Mouse (Mus musculus): ENCODE measurements around the gene D430019H16Rik.

D430019H16Rik gene

DNA sequence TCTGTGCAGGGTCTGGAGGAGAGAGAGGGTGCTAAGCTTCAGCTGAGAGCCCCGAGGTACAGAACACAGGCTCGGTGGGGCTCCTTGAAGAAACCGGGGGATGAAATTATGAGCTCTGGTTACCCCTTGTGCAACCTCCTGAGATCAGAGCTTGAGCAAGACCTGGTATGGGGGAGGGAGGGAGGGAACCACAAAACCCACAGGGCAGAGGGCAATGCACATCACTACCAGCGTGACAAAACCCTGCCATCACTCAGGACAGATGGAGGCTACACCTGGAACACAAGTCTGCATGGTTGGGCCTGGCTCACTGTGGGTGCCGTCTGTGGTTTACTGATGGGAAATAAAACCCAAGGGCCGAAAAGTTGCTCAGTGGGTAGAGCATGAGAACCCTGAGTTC lies 37.1 kb downstream of the D430019H16Rik start:
- DNase-seq, result no peak

DNA sequence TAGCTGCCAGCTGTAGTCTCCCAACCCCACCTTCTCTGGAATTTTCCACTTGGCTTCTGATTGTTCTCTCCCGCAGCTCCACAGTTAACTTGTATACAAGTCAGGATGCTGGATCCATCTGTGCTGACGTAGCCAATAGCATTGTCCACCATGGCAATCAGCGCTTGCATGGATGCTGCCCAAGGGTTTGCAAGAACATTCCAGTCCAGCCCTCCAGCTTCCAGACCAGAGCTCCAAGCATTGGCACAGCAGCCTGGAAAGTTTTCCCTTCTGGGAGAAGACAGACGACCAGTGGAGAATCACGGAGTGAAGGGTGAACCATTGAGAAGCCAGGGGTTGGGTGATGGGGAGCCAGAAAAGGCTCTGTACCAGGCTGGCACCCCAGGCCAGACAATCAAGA lies 41.1 kb downstream of the D430019H16Rik start:
- no peak for DNase-seq

- peak; percentile 84 for DNase-seq
These were observed 44.2 kb downstream of the D430019H16Rik start for GRCm38 (mm10) chr12:105497894-105498293.

DNA sequence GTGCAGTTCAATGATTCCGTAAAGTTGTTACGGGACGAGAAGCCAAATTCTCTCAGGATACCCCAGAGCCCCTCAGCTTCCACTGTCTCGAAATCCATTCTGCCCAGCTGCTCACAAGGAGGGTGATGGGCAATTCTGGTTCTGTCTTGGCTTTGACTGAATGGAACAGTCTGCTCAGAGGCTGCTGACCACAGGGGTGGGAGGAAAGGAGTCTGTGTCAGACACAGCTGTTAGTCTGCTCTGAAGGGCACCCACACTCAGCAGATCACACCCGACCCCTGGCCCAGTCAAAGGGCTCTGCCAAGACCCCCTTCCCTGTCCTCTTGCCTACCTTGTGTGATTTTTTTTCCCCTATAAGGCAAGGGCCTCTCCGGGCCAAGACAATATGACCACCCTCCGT lies 44.8 kb downstream of the D430019H16Rik start:
- no peak for DNase-seq

DNA sequence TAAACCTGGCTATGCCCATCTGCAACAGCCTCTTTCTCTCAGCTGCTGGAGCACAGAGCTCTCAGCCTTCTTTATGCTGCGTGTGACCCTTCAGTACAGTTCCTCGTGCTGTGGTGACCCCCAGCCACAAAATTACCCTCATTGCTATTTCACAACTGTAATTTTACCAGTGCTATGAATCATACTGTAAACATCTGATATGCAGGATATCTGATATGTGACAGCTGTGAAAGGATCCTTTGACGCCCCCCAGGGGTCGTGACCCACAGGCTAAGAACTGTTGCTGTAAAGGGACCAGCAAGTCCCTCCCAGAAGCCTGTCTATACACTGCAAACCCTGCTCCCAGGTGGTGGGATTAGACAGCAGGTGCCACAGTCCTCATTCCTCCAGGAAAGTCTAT lies 45.2 kb downstream of the D430019H16Rik start:
- no peak for DNase-seq

DNA sequence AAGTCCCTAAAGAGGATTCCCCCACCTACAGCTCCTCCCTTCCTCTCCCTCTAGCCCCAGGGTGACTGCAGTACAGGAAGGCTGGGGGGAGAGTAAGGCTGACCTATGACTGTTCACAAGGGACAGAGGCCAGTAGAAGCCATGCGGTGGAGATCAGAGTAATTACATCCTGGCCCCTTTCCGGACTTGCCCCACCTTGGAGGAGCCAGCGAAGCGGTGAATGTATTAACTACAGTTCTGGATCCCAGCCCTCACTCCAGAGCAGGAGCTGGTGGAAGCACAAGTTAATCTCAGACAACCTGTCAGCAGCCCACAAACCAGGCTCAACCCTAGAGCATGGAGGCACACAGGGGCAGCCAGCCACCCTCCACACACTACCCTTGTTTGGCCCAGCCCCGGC lies 47.3 kb downstream of the D430019H16Rik start:
- no peak for DNase-seq

DNA sequence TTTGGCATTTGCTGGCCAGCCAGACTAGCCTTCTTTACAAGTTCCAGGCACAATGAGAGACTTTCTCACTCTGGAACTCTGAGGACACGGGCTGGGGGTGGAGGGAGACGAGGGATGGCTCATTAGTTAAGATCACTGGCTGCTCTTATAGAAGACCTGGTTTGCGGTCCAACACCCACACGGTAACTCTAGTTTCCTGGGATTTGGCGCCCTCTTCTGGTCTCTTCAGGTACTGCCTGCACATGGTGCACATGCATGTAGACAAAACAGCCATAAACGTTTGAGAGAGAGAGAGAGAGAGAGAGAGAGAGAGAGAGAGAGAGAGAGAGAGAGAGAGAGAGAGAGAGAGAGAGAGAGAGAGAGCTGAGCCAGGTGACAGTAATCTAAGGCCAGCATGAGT lies 51.1 kb downstream of the D430019H16Rik start:
- no peak for DNase-seq

DNA sequence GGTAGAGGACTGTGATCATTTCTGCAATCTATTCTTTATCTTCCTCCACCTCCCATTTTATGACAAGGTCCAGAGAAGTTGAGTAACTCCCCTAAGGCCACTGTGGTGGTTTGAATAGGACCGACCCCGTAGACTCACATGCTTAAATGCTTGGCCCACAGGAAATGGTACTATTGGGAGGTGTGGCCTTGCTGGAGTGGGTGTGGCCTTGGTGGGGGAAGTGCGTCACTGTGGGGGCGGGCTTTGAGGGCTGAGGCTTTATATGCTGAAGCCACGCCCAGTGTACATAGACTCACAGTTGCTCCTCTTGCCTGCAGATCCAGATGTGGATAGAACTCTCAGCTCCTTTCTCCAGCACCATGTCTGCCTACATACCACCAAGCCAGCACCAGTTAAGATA lies 57.5 kb downstream of the D430019H16Rik start:
- no peak for DNase-seq

DNA sequence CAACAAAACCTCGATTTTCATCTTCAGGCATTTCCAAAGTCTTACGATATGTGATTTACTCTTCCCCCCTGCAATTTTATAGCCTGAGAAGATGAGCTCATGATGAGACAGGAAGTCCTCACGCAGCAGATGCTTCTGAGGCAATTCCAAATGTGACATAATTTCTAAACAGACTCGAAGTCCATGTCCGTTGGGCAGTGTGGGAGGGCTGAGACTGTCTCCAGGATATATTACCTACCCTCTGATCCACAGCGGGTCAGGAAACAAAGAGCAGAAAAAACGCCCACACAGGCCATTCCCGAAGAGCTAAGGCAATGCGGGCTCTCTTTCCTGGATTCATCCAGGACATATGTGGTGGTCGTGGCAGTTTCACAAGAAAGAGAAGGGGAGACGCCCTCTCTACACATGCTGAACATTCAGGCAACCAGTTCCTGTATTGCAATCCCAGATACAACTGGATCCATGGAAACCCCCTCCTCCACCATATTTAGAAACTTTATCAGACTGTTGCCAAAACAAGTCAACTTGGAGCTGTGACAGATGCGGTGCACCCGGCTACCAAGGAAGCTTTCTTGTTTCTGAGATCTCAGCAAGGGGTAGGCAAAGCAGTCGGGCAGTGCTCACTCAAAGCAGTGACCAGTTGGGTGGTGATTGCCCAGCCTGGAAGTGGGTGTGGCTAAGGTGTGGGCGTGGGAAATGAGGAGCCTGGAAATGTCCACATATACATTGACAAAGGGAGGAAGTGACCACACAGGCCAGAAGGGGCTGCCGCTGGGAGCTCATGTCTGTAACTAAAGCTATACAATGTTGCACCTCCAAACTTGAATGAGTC lies 58.2 kb downstream of the D430019H16Rik start:
- DNase-seq, result no peak

DNA sequence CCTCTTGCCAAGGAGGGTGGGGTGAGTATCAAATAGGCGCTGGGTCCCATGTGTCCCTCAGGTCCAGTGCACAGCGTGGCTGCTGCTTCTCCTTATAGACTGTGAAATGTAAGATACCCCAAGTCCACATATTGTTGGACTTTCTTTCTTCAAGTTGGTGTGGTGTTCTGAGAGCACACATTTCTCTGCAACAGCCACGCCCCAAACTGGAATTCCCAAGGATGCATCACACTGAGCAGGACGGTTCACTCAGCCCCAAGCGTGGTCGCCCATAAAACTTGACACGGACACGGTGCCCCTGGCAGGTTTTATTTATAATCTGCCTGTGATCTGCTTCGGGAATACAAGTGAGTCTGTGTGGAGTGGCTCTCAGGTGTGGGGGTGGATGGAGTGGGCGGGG lies 60.5 kb downstream of the D430019H16Rik start:
- no peak for DNase-seq

- no peak for DNase-seq
These were observed 63.5 kb downstream of the D430019H16Rik start for GRCm38 (mm10) chr12:105517026-105517675.

- no peak for DNase-seq
These were observed 66.2 kb downstream of the D430019H16Rik start for GRCm38 (mm10) chr12:105519851-105520250.

- DNase-seq, result no peak
These were observed 67.6 kb downstream of the D430019H16Rik start for GRCm38 (mm10) chr12:105521170-105521762.

- DNase-seq, result no peak
These were observed 70.1 kb downstream of the D430019H16Rik start for GRCm38 (mm10) chr12:105523737-105524136.

DNA sequence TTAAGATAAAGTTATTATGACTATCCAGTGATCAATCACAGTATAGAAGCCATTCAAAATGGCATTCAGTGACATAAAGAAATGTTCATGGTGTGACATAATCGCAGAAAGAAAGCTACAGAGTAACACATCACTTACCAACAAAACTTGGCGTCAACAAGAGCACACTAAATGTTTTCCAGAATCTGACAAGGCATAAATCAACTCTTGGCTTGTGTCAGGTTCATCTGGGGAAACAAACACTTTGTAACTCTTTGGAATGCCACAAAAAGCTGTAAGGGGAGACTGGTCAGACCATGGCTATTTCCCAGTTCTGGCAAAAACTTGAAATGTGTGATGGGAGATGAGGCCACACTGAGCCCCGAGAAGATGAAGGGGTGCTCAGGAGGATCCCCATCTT lies 72.5 kb downstream of the D430019H16Rik start:
- DNase-seq, result no peak

DNA sequence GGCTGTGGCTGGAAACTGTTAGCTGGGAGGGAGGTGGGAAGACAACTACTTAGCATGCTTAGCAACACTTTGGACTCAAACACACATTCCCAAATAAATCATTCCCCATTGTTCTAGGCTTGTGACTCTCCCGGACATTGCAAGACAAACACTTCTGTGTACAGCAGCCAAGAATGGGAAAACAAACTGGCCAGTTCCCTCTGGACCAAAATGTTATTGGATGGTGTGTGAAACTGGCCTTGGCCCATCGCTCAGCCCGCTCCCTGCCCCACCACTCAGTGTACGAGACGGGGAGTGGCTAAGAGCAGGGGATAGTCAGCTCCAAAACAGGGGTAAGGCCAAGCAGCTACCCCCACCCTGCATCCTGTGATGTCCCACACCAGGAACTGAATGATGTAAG lies 73.2 kb downstream of the D430019H16Rik start:
- no peak for DNase-seq

DNA sequence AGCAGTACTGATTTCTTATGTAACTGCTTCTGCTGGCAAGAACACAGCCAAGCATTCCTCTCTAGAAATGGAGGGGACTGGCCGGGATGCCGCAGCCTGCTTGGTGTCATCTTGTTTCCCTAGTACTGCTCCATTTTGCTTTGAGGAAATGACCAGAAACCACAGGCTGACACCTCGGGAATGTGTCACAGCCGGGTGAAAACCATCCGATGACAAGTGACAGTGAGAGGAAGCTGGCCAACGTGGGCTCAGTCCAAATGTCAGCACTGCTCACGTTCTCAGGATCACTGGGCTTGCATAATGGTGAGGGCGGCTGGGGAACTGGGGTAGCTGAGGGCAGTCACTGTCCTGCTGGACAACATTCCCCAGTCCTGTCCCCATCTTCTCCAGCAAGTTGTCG lies 75.9 kb downstream of the D430019H16Rik start:
- no peak for DNase-seq

GRCm38 (mm10) chr12:105531724-105532371 lies 78.2 kb downstream of the D430019H16Rik start:
- no peak for DNase-seq

DNA sequence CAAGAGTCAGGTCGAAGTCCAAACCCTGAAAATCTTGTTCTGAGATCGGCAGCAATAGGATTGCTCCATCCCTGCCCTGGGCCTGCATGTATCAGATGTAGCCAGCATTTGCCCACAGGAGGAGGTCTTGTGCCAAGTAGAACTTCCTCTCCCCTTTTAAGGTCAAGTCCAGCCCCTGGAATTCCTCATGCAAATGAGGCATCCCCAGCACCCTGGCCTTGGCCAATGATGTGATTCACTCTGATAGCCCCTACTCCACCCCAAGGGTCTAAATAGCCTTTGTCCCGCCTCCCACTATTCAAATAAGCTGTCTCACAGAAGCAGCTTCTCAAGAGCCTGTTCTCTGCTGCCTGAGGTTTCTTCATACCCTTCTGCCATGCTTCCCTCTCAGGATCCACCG lies 81.2 kb downstream of the D430019H16Rik start:
- DNase-seq, result no peak

- DNase-seq, result no peak
These were observed 82.5 kb downstream of the D430019H16Rik start for GRCm38 (mm10) chr12:105535968-105536760.

DNA sequence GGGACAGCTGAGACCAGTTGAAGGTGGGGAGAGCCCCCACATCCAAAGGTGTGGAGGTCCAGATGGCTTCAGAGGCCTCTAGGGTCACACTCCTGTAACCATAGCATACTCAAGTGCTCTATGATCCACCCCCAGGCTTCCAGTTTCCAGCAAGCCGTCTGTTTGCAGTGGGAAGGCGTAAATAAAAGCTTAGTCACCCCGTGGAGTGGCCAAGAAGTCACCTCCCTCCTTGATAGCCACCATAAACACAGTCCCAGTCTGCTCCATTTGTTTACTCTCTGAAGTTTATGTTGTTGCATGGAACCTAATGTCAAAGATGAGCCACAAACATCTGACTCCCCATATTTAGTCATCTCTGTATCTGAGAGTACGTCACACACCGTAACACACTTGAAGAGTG lies 83.5 kb downstream of the D430019H16Rik start:
- no peak for DNase-seq

DNA sequence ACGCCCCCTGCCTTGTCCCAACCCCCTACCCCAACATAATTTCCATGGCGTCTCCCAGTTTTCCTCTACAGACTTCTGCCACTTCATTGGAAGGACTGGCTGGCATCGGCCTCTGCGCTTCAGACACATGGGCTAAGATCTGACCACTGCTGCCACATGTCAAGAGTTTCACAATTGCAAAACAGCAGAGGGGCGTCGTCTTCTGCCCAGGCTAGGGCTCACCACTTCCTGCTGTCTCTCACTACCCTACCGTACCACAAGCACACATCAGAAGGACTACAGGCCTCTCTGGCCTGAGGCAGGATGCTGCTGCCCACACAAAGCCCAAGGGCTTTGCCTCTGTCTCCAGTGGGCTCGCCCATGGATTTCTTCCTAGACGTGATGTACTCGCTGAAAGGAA lies 86.0 kb downstream of the D430019H16Rik start:
- no peak for DNase-seq

Measured in right cerebral cortex, postnatal 14 days (tissue).